Mouse (Mus musculus) CD4-positive, CD25-positive, alpha-beta regulatory T cell, adult 4 months (primary cell): Measurements from ENCODE around the gene Plekhg3. TPM values are rescaled to one million over a fixed set of nuclear protein-coding genes. Genes with fewer than 3 reads are reported as not detected.

Source experiments
- ATAC-seq: one replicate; pipeline ENCODE4 v1.8.0; 2017
- polyA plus RNA-seq, 2 experiments: library from polyadenylated mRNA; unstranded; fragments of 100-300 nt; shearing (Covaris generic); gene quantifications; one replicate each; pipeline ENCODE4 v1.2.1; 2017

The Plekhg3 gene
- 1 to 10 TPM in 1 of 2 experiments, under 1 TPM in 1; 0.91 to 2.2 TPM for polyA plus RNA-seq

DNA sequence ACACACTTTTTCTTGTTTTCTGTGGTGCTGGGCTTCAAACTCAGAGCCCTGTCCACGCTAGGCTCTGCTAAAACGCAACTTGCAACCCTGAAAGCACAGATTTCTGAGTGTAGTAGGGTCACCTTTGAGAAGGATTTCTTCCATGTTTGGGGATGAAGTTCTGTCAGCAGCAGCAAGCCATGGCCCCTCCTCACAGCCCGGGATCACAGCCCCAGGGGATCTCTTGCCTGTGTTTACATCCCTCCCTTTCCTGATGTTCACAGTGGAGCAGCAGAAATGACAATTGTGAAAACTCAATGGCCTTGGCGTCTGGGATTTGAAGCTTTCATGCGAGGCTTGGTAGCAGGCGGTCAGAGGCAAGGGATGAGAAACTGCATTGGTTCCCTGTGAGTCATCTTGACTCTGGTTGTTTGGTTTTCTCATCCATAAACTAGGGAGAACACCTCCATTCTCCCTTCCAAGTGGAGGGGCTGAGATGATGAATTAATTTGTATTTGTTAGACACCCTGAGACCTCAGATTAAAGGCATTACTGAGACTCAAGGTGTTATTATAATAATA, at the start of gene Plekhg3:
Gene Plekhg3 (plus strand): TSS at position 312 of the 560 bp plus-strand sequence.
- ATAC-seq = no peak

DNA sequence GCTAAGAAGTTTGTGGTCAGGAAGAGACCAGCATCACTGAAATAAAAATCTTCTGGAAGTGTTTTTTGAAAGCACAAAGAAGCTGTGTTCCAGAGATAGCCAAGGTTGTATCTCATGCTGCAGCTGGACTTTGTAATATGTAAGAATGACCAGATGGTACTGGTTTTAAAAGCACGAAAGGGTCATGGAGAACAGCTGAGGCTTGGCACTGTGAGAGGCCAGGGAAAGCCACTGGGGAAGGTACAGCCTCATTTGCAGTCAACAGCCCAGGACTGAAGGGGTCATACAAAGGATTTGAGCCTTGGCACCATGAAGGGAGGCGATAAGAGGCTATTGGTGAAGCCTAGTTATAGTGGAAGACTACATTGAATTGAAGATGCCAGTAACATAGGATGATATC, 48.2 kb upstream of the Plekhg3 start:
- ATAC-seq = no peak

DNA sequence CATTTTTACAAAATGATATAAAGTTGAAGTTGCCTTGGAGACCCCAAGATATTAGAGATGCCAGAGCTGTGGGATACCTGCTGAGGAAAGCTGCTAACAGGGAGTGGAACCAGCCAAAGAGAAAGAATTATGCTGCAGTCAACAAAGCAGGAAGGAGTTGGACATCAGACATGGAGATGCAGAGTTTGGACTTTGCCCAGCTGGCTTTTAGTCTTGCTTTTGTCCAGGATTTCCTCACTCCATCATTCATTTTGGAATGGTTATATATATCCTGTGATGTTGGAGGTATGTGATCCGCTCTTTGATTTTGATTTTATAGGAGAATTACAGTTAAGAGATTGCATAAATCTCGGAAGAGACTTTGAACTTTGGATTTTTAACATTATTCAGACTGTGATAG, 47.7 kb upstream of the Plekhg3 start:
- ATAC-seq = no peak

- ATAC-seq = no peak
Measured at GRCm38 (mm10) chr12:76484881-76485280, 45.8 kb upstream of the Plekhg3 start.

DNA sequence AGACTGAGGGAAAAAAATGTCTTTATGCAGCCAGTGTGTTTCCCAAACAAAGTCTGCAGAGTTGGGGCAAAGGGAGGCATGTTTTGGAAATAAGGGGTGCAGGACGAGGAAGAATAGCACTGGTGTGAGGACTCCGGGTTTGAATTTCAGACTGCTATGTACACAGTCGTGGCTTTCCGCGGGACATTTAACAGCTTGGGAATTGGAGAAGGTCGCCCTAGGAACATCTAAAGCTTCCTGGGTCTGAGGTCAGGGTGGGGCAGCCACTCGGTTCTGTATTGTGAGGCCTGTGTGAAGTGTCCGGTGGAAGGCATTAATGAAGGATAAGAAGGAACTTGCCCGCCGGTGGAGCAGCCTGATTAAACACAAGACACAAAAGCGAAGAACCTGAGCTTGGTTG, 45.3 kb upstream of the Plekhg3 start:
- no peak for ATAC-seq

DNA sequence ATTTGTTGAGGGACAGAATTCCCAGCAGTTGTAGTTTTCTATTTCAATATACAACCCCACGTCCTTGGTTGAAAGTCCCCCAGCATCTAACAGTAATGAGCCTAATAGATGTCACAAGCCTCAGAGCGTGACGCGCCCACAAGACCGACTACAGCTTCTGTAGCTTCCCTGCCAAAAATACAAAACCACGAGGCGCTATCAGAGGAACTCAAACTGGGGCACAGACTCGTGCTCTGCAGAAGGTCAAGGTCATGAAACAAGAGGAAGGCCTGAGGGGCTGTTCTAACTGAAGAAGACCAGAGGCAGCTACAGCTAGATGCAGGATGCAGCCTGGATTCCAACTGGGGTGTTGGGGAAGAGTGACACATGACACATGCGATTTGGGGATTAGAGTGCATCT, 43.7 kb upstream of the Plekhg3 start:
- ATAC-seq = no peak

DNA sequence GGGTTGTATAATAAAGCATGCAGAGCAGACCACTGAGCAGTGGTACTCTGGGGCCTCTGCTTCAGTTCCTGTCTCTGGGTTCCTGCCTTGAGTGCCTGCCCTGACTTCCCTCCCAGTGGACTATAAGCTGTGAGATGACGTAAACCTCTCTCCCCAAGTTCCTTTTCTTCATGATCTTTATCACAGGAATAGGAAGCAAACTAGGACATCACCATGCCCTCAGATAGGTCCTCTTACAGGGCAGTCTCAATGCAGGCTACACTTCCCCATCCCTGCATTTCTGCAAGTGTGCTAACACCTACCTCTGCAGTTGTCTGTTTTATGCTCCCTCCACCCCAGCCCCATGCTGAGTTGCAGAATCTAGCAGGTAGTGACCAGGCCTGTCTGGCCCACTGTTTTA, 39.9 kb upstream of the Plekhg3 start:
- no peak for ATAC-seq

- ATAC-seq = no peak
Measured at GRCm38 (mm10) chr12:76493462-76493861, 37.2 kb upstream of the Plekhg3 start.

DNA sequence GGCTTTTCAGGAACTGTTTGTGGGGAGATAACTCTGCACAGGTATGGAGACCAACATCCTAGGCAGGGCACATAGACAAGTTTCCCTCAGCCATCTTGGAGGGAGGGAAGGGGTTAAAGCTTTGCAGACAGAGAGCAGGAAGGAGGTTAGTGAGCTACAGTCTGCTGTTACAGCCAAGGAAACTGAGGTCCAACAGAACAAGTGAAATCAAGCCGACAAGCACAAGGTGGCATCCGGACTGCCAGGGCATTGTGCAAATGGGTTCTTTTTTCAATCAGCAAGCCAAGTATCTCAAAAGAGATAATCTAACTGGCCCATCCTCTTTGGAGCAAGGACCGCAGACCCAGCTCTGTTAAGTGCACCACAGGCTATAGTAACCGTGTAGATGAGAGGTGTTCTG, 35.3 kb upstream of the Plekhg3 start:
- no peak for ATAC-seq

DNA sequence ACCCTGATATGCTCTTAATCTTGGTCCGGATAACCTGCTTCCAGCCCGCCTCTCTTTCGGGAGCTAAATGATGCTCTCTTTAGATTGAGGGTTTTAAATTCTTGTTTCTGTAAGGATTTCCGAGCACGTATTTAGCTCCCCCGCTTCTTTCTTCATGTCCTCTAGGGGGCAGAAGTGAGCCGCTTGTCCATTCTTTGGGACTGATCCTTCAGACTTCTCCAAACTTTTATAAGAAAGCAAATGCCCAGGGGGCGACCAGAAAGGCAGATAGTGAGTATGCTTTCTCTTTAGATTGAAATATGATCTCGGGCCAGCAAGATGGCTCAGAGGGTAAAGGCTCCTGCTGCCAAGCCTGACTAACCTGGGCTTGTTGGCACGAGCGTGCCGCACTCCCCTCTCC, 34.4 kb upstream of the Plekhg3 start:
- ATAC-seq = no peak

DNA sequence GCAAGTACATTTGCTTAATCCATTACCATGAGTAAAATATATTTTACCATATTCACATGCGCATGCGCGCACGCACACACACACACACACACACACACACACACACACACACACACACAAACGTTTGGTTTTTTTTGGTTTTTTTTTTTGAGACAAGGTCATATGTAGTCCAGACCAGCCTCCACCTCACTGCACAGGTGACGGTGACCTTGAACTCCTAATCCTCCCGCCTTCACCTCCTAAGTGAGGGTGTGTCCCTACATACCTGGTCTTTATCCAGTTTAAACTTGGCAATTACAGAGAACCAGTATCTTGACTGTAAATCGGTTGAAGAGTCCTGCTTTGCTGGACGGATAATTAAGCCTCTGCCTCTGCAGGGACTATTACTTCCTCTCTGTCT, 31.4 kb upstream of the Plekhg3 start:
- no peak for ATAC-seq

DNA sequence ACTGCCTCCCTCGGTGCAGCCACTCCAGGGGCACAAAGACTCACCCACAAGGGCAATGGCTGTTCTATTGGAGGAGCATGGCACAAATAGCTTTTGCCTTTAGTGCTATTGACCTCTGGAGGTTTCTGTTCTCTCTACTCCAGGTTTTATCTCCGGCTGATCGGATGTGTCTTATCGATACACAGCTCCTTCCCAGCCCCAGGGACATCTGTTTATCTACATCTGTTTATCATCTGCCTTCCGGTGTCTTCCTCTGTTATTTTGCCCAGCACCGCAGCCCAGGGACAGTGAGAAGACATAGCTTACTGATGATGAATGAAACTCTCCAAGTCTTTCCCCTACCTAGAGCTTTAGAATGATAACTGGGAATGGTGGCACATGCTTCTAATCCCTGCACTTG, 30.6 kb upstream of the Plekhg3 start:
- no peak for ATAC-seq

- no peak for ATAC-seq
Measured at GRCm38 (mm10) chr12:76500896-76501295, 29.8 kb upstream of the Plekhg3 start.

DNA sequence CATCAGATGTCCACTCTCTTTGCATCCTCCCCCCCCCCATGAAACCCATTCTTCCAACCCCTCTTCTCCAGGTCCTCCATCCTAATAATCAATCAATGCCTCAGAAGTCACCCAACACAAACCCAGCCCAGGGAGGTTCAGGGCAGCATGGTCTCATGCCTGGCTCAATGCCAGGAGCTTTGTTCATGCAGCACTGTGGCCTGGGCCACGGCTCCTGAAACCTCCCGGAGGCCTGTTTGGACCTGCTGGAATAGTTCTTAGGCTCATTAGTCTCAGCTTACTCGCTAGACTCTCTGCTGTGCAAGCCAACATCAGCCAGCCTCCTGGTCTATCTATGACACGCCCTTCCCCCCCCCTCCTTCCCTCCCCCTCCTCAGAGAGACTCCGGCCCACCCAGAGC, 27.7 kb upstream of the Plekhg3 start:
- ATAC-seq = no peak

DNA sequence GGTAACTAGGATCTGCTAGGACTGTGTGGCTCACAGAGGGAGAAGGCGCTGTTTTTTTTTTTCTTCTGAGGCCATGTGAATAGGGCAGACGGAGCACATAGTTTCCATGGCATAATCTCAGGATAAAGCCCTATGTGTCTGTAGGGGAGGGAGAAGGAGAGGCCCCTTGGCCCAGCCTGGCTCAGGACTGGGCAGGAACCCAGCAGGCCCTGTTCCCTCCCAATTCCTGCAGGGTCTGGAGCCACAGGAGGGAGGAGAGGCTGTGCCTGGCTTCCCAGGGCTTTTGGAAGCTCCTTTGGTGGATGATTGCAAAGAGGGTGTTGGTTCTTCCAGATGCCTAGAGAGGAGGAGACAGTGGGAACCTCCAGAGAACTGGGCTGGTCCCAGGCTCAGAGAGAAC, 24.2 kb upstream of the Plekhg3 start:
- no peak for ATAC-seq

DNA sequence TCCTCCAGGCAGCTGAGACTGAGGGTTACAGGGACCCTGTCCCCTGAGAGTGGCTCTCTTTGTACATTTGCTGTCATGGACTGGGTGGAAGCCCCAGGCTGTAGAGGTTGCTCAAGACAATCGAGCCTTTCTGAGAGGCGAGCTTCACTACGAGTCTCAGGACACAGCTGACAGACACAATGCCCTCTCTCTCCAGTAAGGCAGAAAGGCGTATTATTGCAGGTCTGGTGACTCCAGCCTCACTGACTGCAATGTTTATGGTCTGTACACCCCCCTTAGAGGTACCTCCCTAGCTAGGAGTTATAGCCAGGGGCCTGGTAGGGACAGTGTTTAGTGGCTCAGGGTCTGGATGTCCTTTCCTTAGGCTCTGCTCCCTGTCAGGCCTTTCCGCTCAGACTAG, 22.9 kb upstream of the Plekhg3 start:
- ATAC-seq = no peak

DNA sequence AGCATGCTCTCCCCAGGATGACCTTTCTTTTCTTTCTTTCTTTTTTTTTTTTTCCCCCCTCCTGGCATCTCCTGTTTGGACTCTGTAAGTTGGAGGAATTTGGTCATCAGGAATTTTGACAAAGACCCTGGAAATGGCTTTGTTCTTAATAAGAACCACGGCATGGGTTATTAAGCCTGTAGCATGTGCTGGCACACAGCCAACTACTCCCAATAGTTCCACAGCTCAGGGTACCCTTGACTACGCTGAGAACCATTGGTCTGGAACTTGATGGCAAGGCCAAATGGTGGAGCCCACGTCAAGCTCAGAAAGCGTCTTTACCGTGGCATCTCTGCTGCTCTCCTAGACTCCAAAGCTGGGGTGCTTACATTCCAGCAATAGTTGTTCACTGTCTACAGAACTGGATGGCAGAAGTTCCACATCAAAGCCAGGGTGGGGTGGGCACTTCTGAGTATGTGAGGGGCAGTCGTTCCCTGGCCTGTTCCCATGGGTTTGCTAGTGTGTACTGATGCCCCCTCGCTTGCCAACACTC, 21.7 kb upstream of the Plekhg3 start:
- no peak for ATAC-seq

DNA sequence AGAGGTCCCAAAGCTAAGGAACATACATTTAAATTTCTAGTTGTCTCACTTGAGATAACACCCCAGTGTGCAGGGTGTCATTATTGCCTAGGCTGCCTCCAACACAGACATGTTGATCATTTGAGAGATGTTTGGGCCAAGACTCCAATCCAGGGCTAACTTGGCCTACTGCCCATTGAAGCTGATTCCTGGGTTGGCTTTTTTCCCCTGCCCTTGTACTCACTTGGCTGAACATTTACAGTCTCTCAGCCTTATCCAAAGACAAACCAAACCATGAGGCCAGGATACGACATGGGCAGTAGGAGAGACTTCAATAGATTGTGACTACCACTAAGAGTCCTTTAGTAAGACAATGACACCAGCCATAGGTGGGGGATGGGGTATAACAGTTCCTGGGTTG, 18.0 kb upstream of the Plekhg3 start:
- no peak for ATAC-seq

DNA sequence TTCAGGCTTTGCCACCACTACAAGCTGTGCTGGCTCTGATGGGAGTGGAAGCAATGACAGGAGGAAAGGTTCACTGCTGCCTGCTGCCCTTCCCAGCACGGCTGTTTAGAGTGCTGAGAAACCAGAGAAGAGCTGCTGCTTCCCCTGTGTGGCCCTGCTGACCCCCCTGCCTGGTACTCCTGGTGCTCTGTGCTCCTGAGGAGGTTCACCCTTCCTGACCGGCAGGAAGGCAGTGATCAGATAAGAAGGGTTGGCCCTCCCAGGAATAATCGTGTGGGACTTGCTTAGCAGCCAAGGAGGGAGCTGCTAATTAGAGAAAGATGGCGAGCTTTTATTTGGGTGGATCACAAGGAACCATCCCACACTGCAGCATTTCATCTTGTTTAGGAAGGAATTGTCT, 15.8 kb upstream of the Plekhg3 start:
- no peak for ATAC-seq

GRCm38 (mm10) chr12:76518000-76518399, 12.7 kb upstream of the Plekhg3 start:
- no peak for ATAC-seq

DNA sequence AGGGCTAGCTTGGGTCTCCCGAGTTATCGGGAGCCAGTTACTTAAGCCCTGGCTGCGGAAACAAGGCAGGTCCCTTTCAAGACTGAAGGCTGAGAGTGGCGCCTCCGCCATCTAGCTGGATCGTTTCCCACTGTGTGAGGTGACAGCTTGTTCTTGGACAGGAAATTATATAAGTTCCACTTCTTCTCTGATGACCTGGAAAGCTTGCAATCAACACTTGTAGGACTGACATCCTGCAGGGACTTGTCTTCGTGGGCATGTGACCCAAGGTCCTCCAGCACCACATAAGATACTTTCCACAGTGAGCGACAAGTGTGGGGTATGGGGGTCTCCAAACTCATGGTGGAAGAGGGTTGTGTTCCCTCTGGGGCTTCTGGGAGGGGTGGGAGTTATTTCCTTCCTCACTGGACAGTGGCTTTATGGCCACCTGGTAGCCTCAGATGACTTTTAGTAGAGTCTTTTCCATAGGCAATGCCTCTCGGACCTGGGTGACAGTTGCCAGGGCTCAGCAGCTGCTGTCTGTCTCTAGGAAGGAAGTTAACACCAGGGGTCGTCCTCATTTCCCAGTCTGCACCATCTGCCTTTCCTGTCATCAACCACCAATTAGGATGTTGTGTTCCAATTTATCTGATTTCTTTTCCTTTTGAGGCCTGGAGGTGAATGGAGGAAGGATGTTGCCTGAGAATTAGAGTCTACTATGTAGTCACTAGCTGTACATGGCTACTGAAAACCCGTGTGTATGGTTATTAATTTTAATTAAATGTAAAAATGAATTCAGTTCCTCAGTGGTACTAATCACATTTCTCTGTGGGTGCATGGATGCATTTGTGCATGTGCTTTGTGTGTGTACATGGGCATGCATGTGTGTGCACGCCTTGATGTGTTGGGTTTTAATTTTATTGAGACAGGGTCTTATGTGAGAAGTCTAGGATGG, 11.5 kb upstream of the Plekhg3 start:
- ATAC-seq = no peak

- no peak for ATAC-seq
Measured at GRCm38 (mm10) chr12:76523654-76524053, 7.0 kb upstream of the Plekhg3 start.

GRCm38 (mm10) chr12:76524915-76525314, 5.8 kb upstream of the Plekhg3 start:
- no peak for ATAC-seq

DNA sequence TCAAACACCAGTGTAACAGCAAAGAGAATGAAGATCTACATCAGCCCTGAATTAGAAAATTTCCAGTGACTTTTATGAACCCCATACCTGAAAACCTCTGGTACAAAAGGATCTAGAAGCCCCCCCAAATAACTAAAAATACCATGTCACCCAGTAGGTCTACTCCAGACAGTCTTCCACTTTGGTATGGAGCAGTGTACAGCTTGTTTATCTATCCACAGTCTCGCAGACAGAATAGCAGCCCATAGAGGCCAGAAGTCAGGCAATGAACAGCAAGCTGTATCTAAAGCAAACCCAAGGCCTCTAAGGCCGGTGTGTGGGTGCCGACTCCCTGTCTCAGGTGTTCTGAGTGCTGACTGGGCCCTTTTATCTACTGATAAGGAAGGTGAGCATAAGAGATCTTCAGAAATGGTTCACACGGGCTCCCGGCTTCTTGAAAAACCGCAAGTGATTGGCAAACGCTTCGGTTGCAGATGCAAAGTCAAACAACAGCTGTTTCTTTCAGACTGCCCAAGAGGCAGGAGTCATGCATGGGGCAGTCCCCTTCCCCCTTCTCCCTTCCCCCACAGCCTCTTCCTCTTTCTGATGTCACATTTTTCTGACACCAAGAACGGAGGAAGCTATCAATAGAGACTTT, 3.3 kb upstream of the Plekhg3 start:
- peak; percentile 70 for ATAC-seq
